Mouse (Mus musculus): ENCODE data around the gene Avpr1b.

DNA sequence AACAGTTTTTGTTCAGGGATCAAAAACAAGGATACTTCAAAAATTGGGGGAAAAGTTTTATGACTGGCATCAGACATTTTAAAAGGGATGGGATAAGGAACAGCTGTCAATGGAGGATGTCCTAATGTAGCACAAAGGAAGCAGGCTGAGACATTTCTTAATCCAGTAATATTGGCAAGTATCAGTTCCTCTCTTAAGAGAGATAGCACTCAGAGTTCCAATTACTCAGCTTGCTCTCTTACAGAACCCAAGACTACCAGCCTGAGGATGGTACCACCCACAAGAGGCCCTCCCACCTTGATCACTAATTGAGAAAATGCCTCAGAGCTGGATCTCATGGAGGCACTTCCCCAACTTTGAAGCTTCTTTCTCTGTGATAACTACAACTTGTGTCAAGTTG, 38.5 kb upstream of the Avpr1b start:
- TF ChIP-seq GATA1 (IDR thresholded peaks at IDR 0.05; ENCODE audit: borderline replicate concordance, low read length) (no peak), FLI1 (IDR thresholded peaks at IDR 0.05; ENCODE audit: low read length) (no peak)
